Comparison of ENCODE assay signal across 18 mouse cellular contexts in genomic region chr12:75522360-75522759, GRCm38 (mm10).
"Had no signal": no experiment of that assay in that cellular context is flagged by ENCODE, and none has a peak within 500 bp of the region (broad histone marks: within the 10 kb centered on the region; RNA-seq: fewer than 3 reads in every experiment).

No protein-coding gene starts in this region.

- H3K4me2 ChIP-seq: limb, embryonic 15.5 days; lung, embryonic 14.5 days; midbrain, embryonic 12.5 days; neural tube, embryonic 13.5 days had no signal

- H3K27me3 ChIP-seq: limb, embryonic 15.5 days; megakaryocyte, embryonic 14.5 days; midbrain, embryonic 12.5 days; neural tube, embryonic 13.5 days had no signal

- ATAC-seq: intestine, postnatal 0 days; midbrain, embryonic 16.5 days had no signal

- H3K9ac ChIP-seq: limb, embryonic 15.5 days; lung, embryonic 14.5 days; midbrain, embryonic 12.5 days; neural tube, embryonic 13.5 days had no signal

- H3K27ac ChIP-seq: kidney, postnatal 0 days; layer of hippocampus, adult 2 months; limb, embryonic 15.5 days; midbrain, embryonic 12.5 days; neural tube, embryonic 13.5 days had no signal

- H3K9me3 ChIP-seq: limb, embryonic 15.5 days; megakaryocyte, embryonic 14.5 days; midbrain, embryonic 12.5 days; neural tube, embryonic 13.5 days had no signal

- DNase-seq: kidney, adult 8-10 months; kidney, postnatal 4 days; lung, embryonic 14.5 days; lung, postnatal 10 days; lung, postnatal 4 days; retina, postnatal 1 day; right cerebral cortex, postnatal 4 days; spleen, adult 18-20 months; thymus, adult 18-20 months; thymus, postnatal 25 days had no signal

- H3K4me3 ChIP-seq: layer of hippocampus, adult 2 months; limb, embryonic 15.5 days; megakaryocyte, embryonic 14.5 days; midbrain, embryonic 12.5 days; neural tube, embryonic 13.5 days had no signal

- H3K36me3 ChIP-seq: limb, embryonic 15.5 days; midbrain, embryonic 12.5 days; neural tube, embryonic 13.5 days had no signal
